Mouse (Mus musculus) ES-E14 (cell line): ENCODE results near the gene Ank3.

ENCODE experiments used
- CHD2 ChIP-seq: IDR thresholded peaks from 2 replicates; pipeline ENCODE4 v1.6.1; 2014; ENCODE audit warnings: mild to moderate bottlenecking, low read depth, low read length, inconsistent platforms
- HCFC1 ChIP-seq: IDR thresholded peaks from 2 replicates; pipeline ENCODE4 v1.6.1; 2012; ENCODE audit warnings: low read length, inconsistent platforms, borderline replicate concordance; ENCODE audit not compliant: insufficient read depth
- MAFK ChIP-seq: IDR thresholded peaks from 2 replicates; pipeline ENCODE4 v1.6.1; 2014; ENCODE audit warnings: mild to moderate bottlenecking, low read depth, low read length, inconsistent platforms; ENCODE audit not compliant: insufficient read depth
- ZC3H11A ChIP-seq: IDR thresholded peaks from 2 replicates; pipeline ENCODE4 v1.6.1; 2012; ENCODE audit warnings: low read depth, mild to moderate bottlenecking, inconsistent platforms, low read length, borderline replicate concordance
- ZNF384 ChIP-seq: IDR thresholded peaks from 2 replicates; pipeline ENCODE4 v1.6.1; 2012; ENCODE audit warnings: low read depth, low read length, inconsistent platforms

DNA sequence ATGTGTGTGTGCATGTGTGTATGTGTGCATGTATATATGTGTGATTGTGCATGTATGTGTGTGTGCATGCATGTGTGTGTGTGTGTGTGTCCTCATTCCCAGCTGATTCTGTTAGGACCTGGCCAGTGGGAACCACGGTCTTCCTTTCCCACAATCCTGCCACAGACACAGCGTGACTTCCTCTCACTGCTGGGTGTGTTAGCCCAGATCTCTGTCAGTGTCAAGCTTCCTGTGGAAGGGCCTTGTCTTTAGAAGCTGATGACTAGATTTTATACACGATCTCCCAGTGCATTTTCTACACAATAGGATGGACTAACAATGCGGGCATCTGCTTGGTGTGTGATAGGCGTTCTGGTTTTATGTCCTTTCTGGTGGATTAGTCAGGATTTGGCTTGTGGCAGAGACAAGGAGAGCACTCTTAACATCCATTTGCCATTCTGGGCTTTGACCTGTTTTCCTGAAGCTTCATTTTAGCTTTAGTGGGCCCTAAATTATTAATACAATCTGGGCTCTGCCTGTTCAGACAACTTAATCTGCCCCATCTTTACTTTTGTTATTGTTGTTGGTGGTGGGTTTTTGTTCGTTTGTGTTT is 322.4 kb downstream of the Ank3 start:
- no peak for TF ChIP-seq ZC3H11A
- TF ChIP-seq HCFC1, result no peak
- no peak for TF ChIP-seq ZNF384
- no peak for TF ChIP-seq CHD2
- TF ChIP-seq MAFK, result no peak
